Mouse (Mus musculus) C2C12 (cell line): ENCODE results near the gene Col17a1.

Experiments
- CEBPB ChIP-seq: IDR thresholded peaks from one replicate; pipeline ENCODE4 v1.6.1; 2011; ENCODE audit warnings: low read depth, mild to moderate bottlenecking, control low read depth, moderate library complexity
- CTCF ChIP-seq: IDR thresholded peaks from one replicate; pipeline ENCODE4 v1.5.1; 2011; ENCODE audit not compliant: control insufficient read depth, insufficient read depth, insufficient read length
- FOSL1 ChIP-seq: IDR thresholded peaks from one replicate; pipeline ENCODE4 v1.8.0; 2011; ENCODE audit warnings: mild to moderate bottlenecking, low read length; ENCODE audit not compliant: poor library complexity, insufficient read depth, severe bottlenecking
- MAX ChIP-seq: IDR thresholded peaks from one replicate; pipeline ENCODE4 v1.6.1; 2011; ENCODE audit warnings: mild to moderate bottlenecking, control low read depth
- MYOG ChIP-seq: IDR thresholded peaks from one replicate; pipeline ENCODE4 v1.6.1; 2011; ENCODE audit not compliant: control insufficient read depth, insufficient read length; ENCODE audit errors: extremely low read depth
- USF1 ChIP-seq: IDR thresholded peaks from one replicate; pipeline ENCODE4 v1.6.1; 2011; ENCODE audit warnings: low read depth, mild to moderate bottlenecking, control low read depth, moderate library complexity

GRCm38 (mm10) chr19:47608513-47608912 is 83.4 kb downstream of the Col17a1 start:
- no peak for TF ChIP-seq CTCF
- no peak for TF ChIP-seq USF1
- no peak for TF ChIP-seq MYOG
- TF ChIP-seq CEBPB, result no peak
- TF ChIP-seq MAX, result no peak
- TF ChIP-seq FOSL1, result no peak
